ENCODE assay signal across 22 mouse cellular contexts in the genomic region with DNA sequence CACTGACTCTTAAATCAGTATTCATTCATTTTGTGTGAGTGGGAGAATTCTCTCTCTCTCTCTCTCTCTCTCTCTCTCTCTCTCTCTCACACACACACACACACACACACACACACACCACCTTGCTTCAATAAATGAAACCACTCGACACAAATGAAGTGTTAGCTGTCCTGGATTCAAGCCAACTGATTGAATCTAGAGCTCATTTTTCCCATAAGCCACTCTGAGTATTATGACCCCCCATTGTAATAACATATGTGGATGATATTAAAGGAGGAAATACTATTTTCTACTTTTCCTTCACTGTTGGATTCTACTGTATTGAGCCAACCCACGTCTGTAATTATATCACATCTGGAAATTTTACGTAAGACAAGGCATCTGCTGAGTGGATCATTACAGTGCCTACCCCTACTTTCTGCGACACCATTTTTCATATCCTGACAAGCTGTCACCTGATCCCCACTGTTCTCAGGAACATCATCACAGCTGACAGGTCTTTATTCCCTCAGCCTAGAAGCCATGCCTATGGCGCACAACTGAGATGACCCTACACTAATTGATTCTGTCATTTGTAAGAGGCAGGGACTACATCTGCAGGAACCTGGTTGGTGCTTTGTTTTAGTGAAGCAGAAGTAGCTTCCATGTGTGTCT.
A peak's percentile ranks its signal among the peaks of the same experiment; 100 is the strongest.
DNase-seq lines count a peak whose midpoint lies in the region; ATAC-seq and TF ChIP-seq lines count a peak whose summit lies in the region.
"Had no signal": no experiment of that assay in that cellular context is flagged by ENCODE, and none has a peak within 500 bp of the region (broad histone marks: within the 10 kb centered on the region; RNA-seq: fewer than 3 reads in every experiment).

No protein-coding gene starts in this region.

- no peak overlapping the region for H3K9ac ChIP-seq in limb, embryonic 13.5 days
- H3K9ac ChIP-seq in hindbrain, postnatal 0 days (replicated peaks; ENCODE audit: low read length) = no peak overlapping the region
- H3K9ac ChIP-seq: heart, embryonic 15.5 days; liver, embryonic 12.5 days; stomach, embryonic 15.5 days had no signal

- no peaks in the 10 kb centered on the region for H3K36me3 ChIP-seq in limb, embryonic 13.5 days
- H3K36me3 ChIP-seq in limb, embryonic 10.5 days = no peaks in the 10 kb centered on the region
- H3K36me3 ChIP-seq in hindbrain, postnatal 0 days (ENCODE audit: insufficient read depth, low read length) = no peaks in the 10 kb centered on the region
- no peaks in the 10 kb centered on the region for H3K36me3 ChIP-seq in thymus, adult 2 months (ENCODE audit: control insufficient read depth, insufficient read depth, low read length)
- H3K36me3 ChIP-seq: embryonic facial prominence, embryonic 10.5 days; forebrain, embryonic 10.5 days; heart, embryonic 15.5 days; liver, embryonic 12.5 days; stomach, embryonic 15.5 days had no signal

- DNase-seq in limb, embryonic 10.5 days (ENCODE audit: low spot score) = no peak
- peak; percentile 3 for DNase-seq in right cerebral cortex, postnatal 25 days
- DNase-seq in right cerebral cortex, adult 18-20 months = no peak
- peak; percentile 41 for DNase-seq in hindbrain, postnatal 0 days (ENCODE audit: low spot score)
- DNase-seq in thymus, adult 2 months = no peak
- DNase-seq in adrenal gland, postnatal 25 days = no peak
- DNase-seq: adrenal gland, adult 8-10 months; cerebellum, adult 9-11 months; gastrocnemius, adult 2 months; heart, postnatal 36 days; kidney, adult 2 months; left cerebral cortex, postnatal 4 days; lung, adult 2 months; thymus, postnatal 4 days had no signal

- WGBS in limb, embryonic 13.5 days = 55% methylated on average over 5 of the region's 5 CpGs
- WGBS in limb, embryonic 10.5 days = 85% methylated on average over 5 of the region's 5 CpGs
- WGBS in hindbrain, postnatal 0 days = 59% methylated on average over 5 of the region's 5 CpGs
- 91% methylated on average over 5 of the region's 5 CpGs for WGBS in thymus, adult 2 months

- no peaks in the 10 kb centered on the region for H3K27me3 ChIP-seq in limb, embryonic 13.5 days
- no peaks in the 10 kb centered on the region for H3K27me3 ChIP-seq in limb, embryonic 10.5 days (ENCODE audit: low read depth, poor library complexity, severe bottlenecking)
- no peaks in the 10 kb centered on the region for H3K27me3 ChIP-seq in hindbrain, postnatal 0 days (ENCODE audit: insufficient read depth, low read length)
- no peaks in the 10 kb centered on the region for H3K27me3 ChIP-seq in thymus, adult 2 months (ENCODE audit: control insufficient read depth, insufficient read depth, low read length)
- H3K27me3 ChIP-seq: heart, embryonic 15.5 days; liver, embryonic 12.5 days; stomach, embryonic 15.5 days had no signal

- H3K4me1 ChIP-seq in limb, embryonic 13.5 days = no peaks in the 10 kb centered on the region
- no peaks in the 10 kb centered on the region for H3K4me1 ChIP-seq in limb, embryonic 10.5 days
- no peaks in the 10 kb centered on the region for H3K4me1 ChIP-seq in hindbrain, postnatal 0 days (ENCODE audit: insufficient read depth, low read length)
- no peaks in the 10 kb centered on the region for H3K4me1 ChIP-seq in thymus, adult 2 months (replicated peaks; ENCODE audit: control insufficient read depth, insufficient read depth, low read length)
- H3K4me1 ChIP-seq: embryonic facial prominence, embryonic 10.5 days; forebrain, embryonic 10.5 days; heart, embryonic 15.5 days; liver, embryonic 12.5 days; stomach, embryonic 15.5 days had no signal

- no peak overlapping the region for H3K27ac ChIP-seq in limb, embryonic 13.5 days
- no peak overlapping the region for H3K27ac ChIP-seq in limb, embryonic 10.5 days
- H3K27ac ChIP-seq in hindbrain, postnatal 0 days = no peak overlapping the region
- H3K27ac ChIP-seq in thymus, adult 2 months (ENCODE audit: control insufficient read depth, insufficient read depth, low read length) = no peak overlapping the region
- H3K27ac ChIP-seq: embryonic facial prominence, embryonic 10.5 days; forebrain, embryonic 10.5 days; gastrocnemius, adult 2 months; heart, embryonic 15.5 days; kidney, postnatal 0 days; liver, embryonic 12.5 days; stomach, embryonic 15.5 days had no signal

- H3K4me3 ChIP-seq in limb, embryonic 13.5 days = no peak overlapping the region
- H3K4me3 ChIP-seq in limb, embryonic 10.5 days = no peak overlapping the region
- no peak overlapping the region for H3K4me3 ChIP-seq in hindbrain, postnatal 0 days (ENCODE audit: low read length)
- no peak overlapping the region for H3K4me3 ChIP-seq in thymus, adult 2 months (ENCODE audit: control insufficient read depth, insufficient read depth, low read length)
- H3K4me3 ChIP-seq: embryonic facial prominence, embryonic 10.5 days; forebrain, embryonic 10.5 days; gastrocnemius, adult 2 months; heart, embryonic 15.5 days; liver, embryonic 12.5 days; stomach, embryonic 15.5 days had no signal

- no peak for TF ChIP-seq POLR2A in thymus, adult 2 months (IDR thresholded peaks at IDR 0.05; ENCODE audit: control insufficient read depth, extremely low read depth, insufficient read depth, low read length, poor library complexity)

- TF ChIP-seq CTCF in hindbrain, postnatal 0 days (IDR thresholded peaks at IDR 0.05; ENCODE audit: low read depth) = no peak
- no peak for TF ChIP-seq CTCF in thymus, adult 2 months (IDR thresholded peaks at IDR 0.05; ENCODE audit: borderline replicate concordance, control insufficient read depth, extremely low read depth, insufficient read depth, low read length, poor library complexity)

- peak; percentile 61; the same call in 1 of the 2 replicates for ATAC-seq in limb, embryonic 13.5 days (ENCODE audit: low FRiP score, low read depth)
- 0 out of 2 replicates have a peak, but pooled peaks have one; percentile 27 for ATAC-seq in hindbrain, postnatal 0 days
- ATAC-seq: activated CD4-positive, CD25-positive, alpha-beta regulatory T cell, adult 4 months; liver, embryonic 12.5 days had no signal

- H3K9me3 ChIP-seq in limb, embryonic 13.5 days = no peaks in the 10 kb centered on the region
- no peaks in the 10 kb centered on the region for H3K9me3 ChIP-seq in limb, embryonic 10.5 days (replicated peaks)
- no peaks in the 10 kb centered on the region for H3K9me3 ChIP-seq in hindbrain, postnatal 0 days (ENCODE audit: low read length)
- H3K9me3 ChIP-seq: embryonic facial prominence, embryonic 10.5 days; forebrain, embryonic 10.5 days; heart, embryonic 15.5 days; stomach, embryonic 15.5 days had no signal

- H3K4me2 ChIP-seq in limb, embryonic 13.5 days (replicated peaks) = no peak overlapping the region
- H3K4me2 ChIP-seq in hindbrain, postnatal 0 days (ENCODE audit: low read depth, low read length) = no peak overlapping the region
- H3K4me2 ChIP-seq: heart, embryonic 15.5 days; liver, embryonic 12.5 days; stomach, embryonic 15.5 days had no signal

Comparison
In these comparisons a context has a peak if more than half of its experiments do, and no peak if none do; other contexts are left out.
1. DNase-seq: peak in right cerebral cortex, postnatal 25 days (single experiment) and hindbrain, postnatal 0 days (single experiment); none in limb, embryonic 10.5 days (single experiment), right cerebral cortex, adult 18-20 months (single experiment), thymus, adult 2 months (single experiment) and adrenal gland, postnatal 25 days (single experiment).